In genomic region chr5:124041097-124041496, GRCm38 (mm10) we compare ENCODE assay signal across 28 mouse cellular contexts. TPM values are rescaled to one million over a fixed set of nuclear protein-coding genes. Genes with fewer than 3 reads are reported as not detected.
DNase-seq lines count a peak whose midpoint lies in the region; ATAC-seq and TF ChIP-seq lines count a peak whose summit lies in the region.
"Had no signal": no experiment of that assay in that cellular context is flagged by ENCODE, and none has a peak within 500 bp of the region (broad histone marks: within the 10 kb centered on the region; RNA-seq: fewer than 3 reads in every experiment).

No protein-coding gene starts in this region.

- H3K36me3 ChIP-seq in heart, embryonic 10.5 days, result no peaks in the 10 kb centered on the region
- H3K36me3 ChIP-seq in heart, adult 2 months (ENCODE audit: control insufficient read depth, insufficient read depth, low read length), result no peaks in the 10 kb centered on the region; the same call in 1 of the 2 replicates
- H3K36me3 ChIP-seq in heart, embryonic 16.5 days (ENCODE audit: control insufficient read depth, insufficient read depth), result no peaks in the 10 kb centered on the region
- H3K36me3 ChIP-seq in testis, adult 2 months (ENCODE audit: control insufficient read depth, insufficient read depth, low read length), result no peaks in the 10 kb centered on the region
- H3K36me3 ChIP-seq: embryonic facial prominence, embryonic 10.5 days; embryonic facial prominence, embryonic 15.5 days; hindbrain, embryonic 13.5 days; limb, embryonic 13.5 days; lung, embryonic 15.5 days; midbrain, embryonic 12.5 days; neural tube, embryonic 13.5 days; stomach, embryonic 15.5 days had no signal

- H3K4me1 ChIP-seq in heart, embryonic 10.5 days, result peaks cover 60% of the 10 kb centered on the region
- peaks cover 3% of the 10 kb centered on the region; the same call in 1 of the 2 replicates for H3K4me1 ChIP-seq in heart, adult 2 months (ENCODE audit: control insufficient read depth, insufficient read depth, low read length)
- peaks cover 16% of the 10 kb centered on the region for H3K4me1 ChIP-seq in heart, embryonic 16.5 days (ENCODE audit: control insufficient read depth, insufficient read depth, low read length)
- peaks cover 2% of the 10 kb centered on the region; the same call in 1 of the 2 replicates for H3K4me1 ChIP-seq in testis, adult 2 months (ENCODE audit: control insufficient read depth, insufficient read depth, low read length)

- no peak for TF ChIP-seq CTCF in heart, adult 2 months (IDR thresholded peaks at IDR 0.05)
- no peak for TF ChIP-seq CTCF in testis, adult 2 months (IDR thresholded peaks at IDR 0.05; ENCODE audit: control insufficient read depth, insufficient read depth, insufficient replicate concordance, low read depth, low read length)

- no peak for ATAC-seq in heart, embryonic 16.5 days (replicated peaks; ENCODE audit: extremely low read depth, insufficient read depth, low FRiP score)
- no peak for ATAC-seq in megakaryocyte, adult 5-6 weeks (ENCODE audit: poor library complexity, severe bottlenecking)
- ATAC-seq: intestine, embryonic 16.5 days had no signal

- no peaks in the 10 kb centered on the region for H3K79me2 ChIP-seq in heart, adult 2 months (replicated peaks; ENCODE audit: control insufficient read depth, insufficient read depth, low read length)

- H3K4me2 ChIP-seq in heart, embryonic 16.5 days (ENCODE audit: low read depth, low read length), result no peak overlapping the region
- H3K4me2 ChIP-seq: embryonic facial prominence, embryonic 15.5 days; hindbrain, embryonic 13.5 days; limb, embryonic 13.5 days; liver, embryonic 11.5 days; lung, embryonic 15.5 days; midbrain, embryonic 12.5 days; neural tube, embryonic 13.5 days; stomach, embryonic 15.5 days had no signal

- H3K27ac ChIP-seq in heart, embryonic 10.5 days, result peak overlapping the region; percentile 79
- no peak overlapping the region for H3K27ac ChIP-seq in heart, adult 2 months
- peak overlapping the region; percentile 30; the same call in 1 of the 2 replicates for H3K27ac ChIP-seq in heart, embryonic 16.5 days (ENCODE audit: low read length)
- peak overlapping the region; percentile 28 for H3K27ac ChIP-seq in testis, adult 2 months (ENCODE audit: control insufficient read depth, insufficient read depth, low read depth, low read length)
- H3K27ac ChIP-seq: embryonic facial prominence, embryonic 10.5 days; embryonic facial prominence, embryonic 15.5 days; gastrocnemius, adult 2 months; hindbrain, embryonic 13.5 days; kidney, postnatal 0 days; limb, embryonic 13.5 days; lung, embryonic 15.5 days; midbrain, embryonic 12.5 days; neural tube, embryonic 13.5 days; stomach, embryonic 15.5 days had no signal

- WGBS in heart, embryonic 10.5 days, result 53% methylated on average over 9 of the region's 9 CpGs
- WGBS in heart, adult 2 months, result 60% methylated on average over 9 of the region's 9 CpGs
- WGBS in heart, embryonic 16.5 days, result 43% methylated on average over 9 of the region's 9 CpGs

- H3K9ac ChIP-seq in heart, adult 2 months (ENCODE audit: low read depth, low read length), result no peak overlapping the region
- no peak overlapping the region for H3K9ac ChIP-seq in heart, embryonic 16.5 days (ENCODE audit: low read length)
- H3K9ac ChIP-seq: embryonic facial prominence, embryonic 15.5 days; hindbrain, embryonic 13.5 days; limb, embryonic 13.5 days; lung, embryonic 15.5 days; midbrain, embryonic 12.5 days; neural tube, embryonic 13.5 days; stomach, embryonic 15.5 days had no signal

- TF ChIP-seq POLR2A in heart, adult 2 months (IDR thresholded peaks at IDR 0.05; ENCODE audit: insufficient read depth, low read depth, low read length), result no peak
- no peak for TF ChIP-seq POLR2A in testis, adult 2 months (IDR thresholded peaks at IDR 0.05; ENCODE audit: control insufficient read depth, low read depth, low read length)

- no peaks in the 10 kb centered on the region for H3K9me3 ChIP-seq in heart, embryonic 10.5 days
- no peaks in the 10 kb centered on the region for H3K9me3 ChIP-seq in heart, embryonic 16.5 days (replicated peaks; ENCODE audit: control insufficient read depth, low read length)
- H3K9me3 ChIP-seq: embryonic facial prominence, embryonic 10.5 days; embryonic facial prominence, embryonic 15.5 days; hindbrain, embryonic 13.5 days; limb, embryonic 13.5 days; lung, embryonic 15.5 days; midbrain, embryonic 12.5 days; neural tube, embryonic 13.5 days; stomach, embryonic 15.5 days had no signal

- no peak for DNase-seq in heart, embryonic 10.5 days (ENCODE audit: low spot score)
- no peak for DNase-seq in heart, adult 2 months
- DNase-seq in heart, adult 11 months, result no peak
- DNase-seq in testis, postnatal 14 days (ENCODE audit: low spot score), result no peak
- DNase-seq: adrenal gland, postnatal 25 days; B cell, adult 2 months; cerebellum, adult 2 months; cerebellum, postnatal 14 days; gastrocnemius, adult 2 months; gastrocnemius, postnatal 36 days; kidney, adult 8-10 months; kidney, postnatal 4 days; thymus, adult 18-20 months; thymus, postnatal 25 days had no signal

- intact Hi-C loops in heart, adult 2 months (cut with DNase I), result loop anchor here (5.0 kb wide), 1 partner anchor 34 kb away; no protein-coding TSS in a partner anchor

- H3K27me3 ChIP-seq in heart, embryonic 10.5 days (ENCODE audit: insufficient read depth, poor library complexity, severe bottlenecking), result no peaks in the 10 kb centered on the region
- no peaks in the 10 kb centered on the region for H3K27me3 ChIP-seq in heart, adult 2 months (ENCODE audit: control insufficient read depth, insufficient read depth, low read length)
- no peaks in the 10 kb centered on the region for H3K27me3 ChIP-seq in heart, embryonic 16.5 days (ENCODE audit: control insufficient read depth, insufficient read depth, low read length)
- no peaks in the 10 kb centered on the region for H3K27me3 ChIP-seq in testis, adult 2 months (ENCODE audit: control insufficient read depth, insufficient read depth, low read length)
- H3K27me3 ChIP-seq: embryonic facial prominence, embryonic 15.5 days; hindbrain, embryonic 13.5 days; limb, embryonic 13.5 days; lung, embryonic 15.5 days; neural tube, embryonic 13.5 days; stomach, embryonic 15.5 days had no signal

- TF ChIP-seq EP300 in heart, adult 2 months (IDR thresholded peaks at IDR 0.05; ENCODE audit: insufficient read depth, low read depth, low read length), result no peak

- H3K4me3 ChIP-seq in heart, embryonic 10.5 days, result no peak overlapping the region
- H3K4me3 ChIP-seq in heart, adult 2 months, result no peak overlapping the region
- H3K4me3 ChIP-seq in heart, embryonic 16.5 days (ENCODE audit: low read length), result no peak overlapping the region
- no peak overlapping the region for H3K4me3 ChIP-seq in testis, adult 2 months (ENCODE audit: control insufficient read depth, low read depth, low read length)
- H3K4me3 ChIP-seq: embryonic facial prominence, embryonic 10.5 days; embryonic facial prominence, embryonic 15.5 days; gastrocnemius, adult 2 months; hindbrain, embryonic 13.5 days; limb, embryonic 13.5 days; lung, embryonic 15.5 days; midbrain, embryonic 12.5 days; neural tube, embryonic 13.5 days; stomach, embryonic 15.5 days had no signal

RNA-seq across cellular contexts. Expression of gene Vps37b, which starts 9.0 kb away (rescaled TPM):
- 54.0 and 61.4 TPM in 2 replicates for polyA plus RNA-seq in heart, embryonic 10.5 days (2016; fragmentation: Nextera tagmentation; extraction: Ambion mirVana)
- 10 to 100 TPM; 16.0 to 16.7 TPM for total RNA-seq in heart, adult 2 months (2021)
- 22.7 and 29.4 TPM in 2 replicates for polyA plus RNA-seq in heart, adult 2 months (2012; rRNA removed)
- polyA plus RNA-seq in heart, embryonic 16.5 days (2015; fragmentation: Nextera tagmentation; extraction: Ambion mirVana), result 58.7 and 61.4 TPM in 2 replicates
- polyA plus RNA-seq in testis, adult 2 months (2012; rRNA removed), result 46.6 and 47.7 TPM in 2 replicates
- 28.9 and 29.2 TPM in 2 replicates for total RNA-seq in megakaryocyte, adult 5-6 weeks (2015)
- 29.1 and 29.9 TPM in 2 replicates for total RNA-seq in megakaryocyte, adult 5-6 weeks (2017)

RNA-seq across cellular contexts. Expression of gene Abcb9, which starts 54.5 kb away (rescaled TPM):
- polyA plus RNA-seq in heart, embryonic 10.5 days (2016; fragmentation: Nextera tagmentation; extraction: Ambion mirVana), result 0.89 and 2.4 TPM in 2 replicates
- total RNA-seq in heart, adult 2 months (2021), result 1 to 10 TPM; 8.9 to 9.9 TPM
- 7.8 and 10.1 TPM in 2 replicates for polyA plus RNA-seq in heart, adult 2 months (2012; rRNA removed)
- polyA plus RNA-seq in heart, embryonic 16.5 days (2015; fragmentation: Nextera tagmentation; extraction: Ambion mirVana), result 3.8 and 7.2 TPM in 2 replicates
- polyA plus RNA-seq in testis, adult 2 months (2012; rRNA removed), result 21.6 and 24.8 TPM in 2 replicates
- 0.62 and 1.4 TPM in 2 replicates for total RNA-seq in megakaryocyte, adult 5-6 weeks (2015)
- 0.12 and 1.3 TPM in 2 replicates for total RNA-seq in megakaryocyte, adult 5-6 weeks (2017)
